Mouse (Mus musculus): ENCODE results near the gene Cdc5l. TPM values are rescaled to one million over a fixed set of nuclear protein-coding genes. Genes with fewer than 3 reads are reported as not detected.

Gene Cdc5l
- polyA plus RNA-seq (2014; fragmentation: Nextera tagmentation; extraction: Ambion mirVana), result 86.2 and 87.3 TPM in 2 replicates

DNA sequence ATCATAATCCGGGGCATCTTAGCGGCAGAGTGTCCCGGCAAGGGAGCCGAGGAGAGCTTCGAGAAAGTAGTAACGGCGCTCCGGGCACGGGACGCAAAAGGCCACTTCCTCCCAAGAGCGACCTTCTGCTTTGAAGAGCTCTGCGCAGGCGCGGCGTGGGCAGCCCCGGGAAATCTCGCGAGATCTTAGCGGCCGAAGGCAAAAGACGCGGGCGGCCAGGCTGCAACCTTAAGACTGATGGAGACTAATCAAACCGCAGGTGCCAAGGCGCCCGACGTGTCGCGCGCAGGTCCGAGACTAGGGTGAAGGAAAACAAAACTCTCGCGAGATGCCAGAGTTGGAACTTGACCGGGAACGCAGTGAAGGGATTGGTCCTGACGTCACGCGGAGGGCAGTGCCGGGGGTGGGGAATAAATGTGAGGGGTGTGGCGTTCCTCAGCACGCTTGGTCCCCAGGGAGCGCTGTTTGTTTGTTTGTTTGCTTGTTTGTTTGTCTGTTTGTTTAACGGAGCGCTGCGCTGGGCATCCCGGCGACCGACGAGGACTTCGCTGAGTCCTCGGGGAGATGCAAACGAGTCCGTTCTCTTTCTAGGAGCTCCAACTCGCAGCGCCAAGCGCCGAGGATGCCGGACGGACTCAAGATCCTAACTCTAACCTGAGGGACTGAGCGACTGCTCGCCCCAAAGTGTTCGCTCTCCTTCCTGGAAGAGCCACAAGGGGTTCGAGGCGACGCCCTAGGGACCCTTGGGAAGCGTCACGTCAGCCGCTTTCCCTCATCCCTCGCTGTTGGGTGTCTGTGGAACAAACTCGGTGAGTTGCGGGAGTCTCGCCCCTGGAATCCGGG is at the start of gene Cdc5l:
TSS of gene Cdc5l (minus strand) at position 319 of the 843 bp plus-strand sequence.
- Histone ChIP-seq H3K27ac (ENCODE audit: low read depth, low read length) (peak within 1 kb of the TSS; percentile 94), H3K4me1 (replicated peaks; ENCODE audit: control insufficient read depth, insufficient read depth, low read length) (peaks cover 7% of the 10 kb centered on the region), H3K4me3 (ENCODE audit: low read depth, low read length) (peak within 1 kb of the TSS; percentile 93), H3K27me3 (ENCODE audit: control insufficient read depth, insufficient read depth, low read length) (no peaks in the 10 kb centered on the region), H3K9ac (ENCODE audit: low read depth, low read length) (peak within 1 kb of the TSS; percentile 85), H3K36me3 (ENCODE audit: control insufficient read depth, insufficient read depth, low read length) (no peaks in the 10 kb centered on the region), H3K4me2 (replicated peaks; ENCODE audit: low read depth, low read length) (peak within 1 kb of the TSS; percentile 89), H3K9me3 (ENCODE audit: control insufficient read depth, low read length) (no peaks in the 10 kb centered on the region)
- ATAC-seq (ENCODE audit: low FRiP score) (peak; percentile 95), DNase-seq (ENCODE audit: low spot score) (peak; percentile 96)
- WGBS, result under 1% methylated on average over 73 of the region's 73 CpGs

- Histone ChIP-seq H3K27ac (ENCODE audit: low read depth, low read length) (no peak overlapping the region), H3K9me3 (ENCODE audit: control insufficient read depth, low read length) (0 out of 2 replicates have a peak, but pooled peaks cover 3% of the 10 kb centered on the region), H3K4me3 (ENCODE audit: low read depth, low read length) (no peak overlapping the region), H3K27me3 (ENCODE audit: control insufficient read depth, insufficient read depth, low read length) (no peaks in the 10 kb centered on the region), H3K9ac (ENCODE audit: low read depth, low read length) (no peak overlapping the region), H3K4me2 (replicated peaks; ENCODE audit: low read depth, low read length) (no peak overlapping the region), H3K4me1 (replicated peaks; ENCODE audit: control insufficient read depth, insufficient read depth, low read length) (no peaks in the 10 kb centered on the region), H3K36me3 (ENCODE audit: control insufficient read depth, insufficient read depth, low read length) (no peaks in the 10 kb centered on the region)
- WGBS, result 36% methylated on average over 2 of the region's 2 CpGs
- ATAC-seq (ENCODE audit: low FRiP score), result no peak
- DNase-seq (ENCODE audit: low spot score), result no peak
Observed at GRCm38 (mm10) chr17:45480429-45480828, 46.9 kb upstream of the Cdc5l start.

GRCm38 (mm10) chr17:45478234-45478825 is 44.8 kb upstream of the Cdc5l start:
- Histone ChIP-seq H3K4me2 (replicated peaks; ENCODE audit: low read depth, low read length) (no peak overlapping the region), H3K9me3 (ENCODE audit: control insufficient read depth, low read length) (0 out of 2 replicates have a peak, but pooled peaks cover 3% of the 10 kb centered on the region), H3K36me3 (ENCODE audit: control insufficient read depth, insufficient read depth, low read length) (no peaks in the 10 kb centered on the region), H3K27me3 (ENCODE audit: control insufficient read depth, insufficient read depth, low read length) (no peaks in the 10 kb centered on the region), H3K4me1 (replicated peaks; ENCODE audit: control insufficient read depth, insufficient read depth, low read length) (0 out of 2 replicates have a peak, but pooled peaks cover 3% of the 10 kb centered on the region), H3K9ac (ENCODE audit: low read depth, low read length) (no peak overlapping the region), H3K27ac (ENCODE audit: low read depth, low read length) (no peak overlapping the region), H3K4me3 (ENCODE audit: low read depth, low read length) (no peak overlapping the region)
- DNase-seq (ENCODE audit: low spot score), result peak; percentile 91
- 18% methylated on average over 12 of the region's 12 CpGs for WGBS
- ATAC-seq (ENCODE audit: low FRiP score), result no peak

- peak within 1 kb of the TSS; percentile 40 for H3K4me3 ChIP-seq (ENCODE audit: low read depth, low read length)
- H3K27ac ChIP-seq (ENCODE audit: low read depth, low read length), result no peak within 1 kb of the TSS
- ATAC-seq (ENCODE audit: low FRiP score) (peak; percentile 82), DNase-seq (ENCODE audit: low spot score) (peak; percentile 75)
- 0 out of 2 replicates have a peak, but pooled peaks cover 3% of the 10 kb centered on the region for H3K4me1 ChIP-seq (replicated peaks; ENCODE audit: control insufficient read depth, insufficient read depth, low read length)
- no peaks in the 10 kb centered on the region for H3K9me3 ChIP-seq (ENCODE audit: control insufficient read depth, low read length)
- peak within 1 kb of the TSS; percentile 71 for H3K4me2 ChIP-seq (replicated peaks; ENCODE audit: low read depth, low read length)
- H3K36me3 ChIP-seq (ENCODE audit: control insufficient read depth, insufficient read depth, low read length), result no peaks in the 10 kb centered on the region
- H3K27me3 ChIP-seq (ENCODE audit: control insufficient read depth, insufficient read depth, low read length), result no peaks in the 10 kb centered on the region
- 6% methylated on average over 30 of the region's 30 CpGs for WGBS
- peak within 1 kb of the TSS; percentile 57 for H3K9ac ChIP-seq (ENCODE audit: low read depth, low read length)
Observed at GRCm38 (mm10) chr17:45474669-45475465, 41.3 kb upstream of the Cdc5l start, which contains the start of gene Spats1. Gene Spats1 (minus strand): TSS chr17:45475415.

- 76% methylated on average over 8 of the region's 8 CpGs for WGBS
- H3K36me3 ChIP-seq (ENCODE audit: control insufficient read depth, insufficient read depth, low read length), result no peaks in the 10 kb centered on the region
- peak overlapping the region; percentile 71 for H3K4me2 ChIP-seq (replicated peaks; ENCODE audit: low read depth, low read length)
- no peaks in the 10 kb centered on the region for H3K27me3 ChIP-seq (ENCODE audit: control insufficient read depth, insufficient read depth, low read length)
- DNase-seq (ENCODE audit: low spot score) (no peak), ATAC-seq (ENCODE audit: low FRiP score) (peak; percentile 48; the same call in 1 of the 2 replicates)
- no peak overlapping the region; the same call in 1 of the 2 replicates for H3K9ac ChIP-seq (ENCODE audit: low read depth, low read length)
- 0 out of 2 replicates have a peak, but pooled peaks cover 3% of the 10 kb centered on the region for H3K4me1 ChIP-seq (replicated peaks; ENCODE audit: control insufficient read depth, insufficient read depth, low read length)
- 0 out of 2 replicates have a peak overlapping the region, but pooled peaks have one; percentile 40 for H3K4me3 ChIP-seq (ENCODE audit: low read depth, low read length)
- no peaks in the 10 kb centered on the region for H3K9me3 ChIP-seq (ENCODE audit: control insufficient read depth, low read length)
- no peak overlapping the region for H3K27ac ChIP-seq (ENCODE audit: low read depth, low read length)
Observed at GRCm38 (mm10) chr17:45474146-45474545, 40.6 kb upstream of the Cdc5l start.

DNA sequence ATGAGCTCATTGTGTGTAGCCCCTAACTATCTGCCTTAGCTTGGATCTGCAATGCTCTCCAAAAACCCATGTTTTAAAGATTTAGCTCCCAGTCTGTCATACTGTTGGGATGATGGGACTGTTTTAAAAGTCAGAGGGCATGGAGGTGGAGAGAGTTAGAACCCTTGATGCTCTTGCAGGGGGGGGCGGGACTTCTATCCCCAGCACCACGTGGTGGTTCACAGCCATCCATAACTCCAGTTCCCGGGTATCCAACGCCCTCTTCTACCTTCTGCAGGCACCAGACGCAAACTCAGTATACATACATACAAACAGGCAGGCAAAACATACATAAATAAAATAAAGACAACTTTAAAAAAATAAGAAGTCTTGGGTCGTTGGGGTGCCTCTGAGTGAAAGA is 40.1 kb upstream of the Cdc5l start:
- no peak overlapping the region for H3K4me3 ChIP-seq (ENCODE audit: low read depth, low read length)
- no peak for ATAC-seq (ENCODE audit: low FRiP score)
- H3K4me2 ChIP-seq (replicated peaks; ENCODE audit: low read depth, low read length), result no peak overlapping the region
- WGBS, result 78% methylated on average over 6 of the region's 6 CpGs
- H3K9ac ChIP-seq (ENCODE audit: low read depth, low read length), result no peak overlapping the region
- H3K27ac ChIP-seq (ENCODE audit: low read depth, low read length), result no peak overlapping the region
- no peaks in the 10 kb centered on the region for H3K9me3 ChIP-seq (ENCODE audit: control insufficient read depth, low read length)
- DNase-seq (ENCODE audit: low spot score), result no peak
- 0 out of 2 replicates have a peak, but pooled peaks cover 3% of the 10 kb centered on the region for H3K4me1 ChIP-seq (replicated peaks; ENCODE audit: control insufficient read depth, insufficient read depth, low read length)
- H3K36me3 ChIP-seq (ENCODE audit: control insufficient read depth, insufficient read depth, low read length), result no peaks in the 10 kb centered on the region
- no peaks in the 10 kb centered on the region for H3K27me3 ChIP-seq (ENCODE audit: control insufficient read depth, insufficient read depth, low read length)

DNA sequence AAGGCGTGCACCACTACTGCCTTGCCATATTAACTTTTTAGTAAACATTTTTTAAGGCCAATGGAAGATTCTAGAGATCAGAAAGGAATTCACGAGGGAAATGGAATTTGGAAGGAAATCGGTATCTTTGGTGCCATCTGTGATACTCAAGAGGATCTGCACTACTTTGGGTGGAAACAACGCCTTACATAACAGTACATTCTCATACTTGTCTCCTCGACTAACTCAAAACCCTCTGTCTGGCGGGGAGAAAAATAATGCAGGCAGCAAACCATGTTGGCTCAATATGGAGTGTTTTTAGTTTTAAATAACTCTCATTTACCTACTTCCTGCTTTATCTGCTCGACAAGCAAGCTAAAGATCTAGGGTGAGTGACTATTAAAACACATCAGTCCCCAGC is 37.2 kb upstream of the Cdc5l start:
- ATAC-seq (ENCODE audit: low FRiP score) (no peak), DNase-seq (ENCODE audit: low spot score) (no peak)
- Histone ChIP-seq H3K9me3 (ENCODE audit: control insufficient read depth, low read length) (no peaks in the 10 kb centered on the region), H3K36me3 (ENCODE audit: control insufficient read depth, insufficient read depth, low read length) (no peaks in the 10 kb centered on the region), H3K4me2 (replicated peaks; ENCODE audit: low read depth, low read length) (no peak overlapping the region), H3K27me3 (ENCODE audit: control insufficient read depth, insufficient read depth, low read length) (no peaks in the 10 kb centered on the region), H3K4me3 (ENCODE audit: low read depth, low read length) (no peak overlapping the region), H3K4me1 (replicated peaks; ENCODE audit: control insufficient read depth, insufficient read depth, low read length) (0 out of 2 replicates have a peak, but pooled peaks cover 3% of the 10 kb centered on the region), H3K9ac (ENCODE audit: low read depth, low read length) (no peak overlapping the region), H3K27ac (ENCODE audit: low read depth, low read length) (no peak overlapping the region)
- 82% methylated on average over 7 of the region's 7 CpGs for WGBS

DNA sequence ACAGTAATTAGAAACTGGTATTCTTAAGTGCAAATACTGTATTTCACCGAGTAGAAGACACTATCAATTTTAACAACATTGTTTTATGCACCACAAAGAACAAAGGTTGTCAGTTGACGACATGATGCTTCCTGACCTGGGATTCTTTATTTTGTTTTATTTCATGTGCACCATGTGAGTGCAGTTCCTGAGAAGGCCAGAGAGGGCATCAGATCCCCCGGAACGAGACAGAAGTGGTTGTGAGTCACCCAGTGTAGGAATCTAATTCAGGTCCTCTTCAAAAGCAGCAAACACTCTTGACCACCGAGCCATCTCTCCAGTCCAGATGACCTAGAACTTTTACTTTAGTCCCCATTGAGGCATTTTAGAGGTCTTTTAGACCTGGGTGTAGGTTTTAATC is 34.8 kb upstream of the Cdc5l start:
- no peak overlapping the region for H3K9ac ChIP-seq (ENCODE audit: low read depth, low read length)
- no peaks in the 10 kb centered on the region for H3K27me3 ChIP-seq (ENCODE audit: control insufficient read depth, insufficient read depth, low read length)
- WGBS, result 88% methylated on average over 5 of the region's 5 CpGs
- no peak overlapping the region for H3K27ac ChIP-seq (ENCODE audit: low read depth, low read length)
- no peak overlapping the region for H3K4me2 ChIP-seq (replicated peaks; ENCODE audit: low read depth, low read length)
- H3K9me3 ChIP-seq (ENCODE audit: control insufficient read depth, low read length), result no peaks in the 10 kb centered on the region
- H3K4me1 ChIP-seq (replicated peaks; ENCODE audit: control insufficient read depth, insufficient read depth, low read length), result no peaks in the 10 kb centered on the region
- H3K36me3 ChIP-seq (ENCODE audit: control insufficient read depth, insufficient read depth, low read length), result no peaks in the 10 kb centered on the region
- no peak overlapping the region for H3K4me3 ChIP-seq (ENCODE audit: low read depth, low read length)
- ATAC-seq (ENCODE audit: low FRiP score) (no peak), DNase-seq (ENCODE audit: low spot score) (no peak)

Measured in hindbrain, embryonic 11.5 days (tissue).